Mouse (Mus musculus): ENCODE results near the gene Exoc7. TPM values are rescaled to one million over a fixed set of nuclear protein-coding genes. Genes with fewer than 3 reads are reported as not detected.

The Exoc7 gene
- polyA plus RNA-seq, 1 experiment from 2014 or later: 56.5 TPM

GRCm38 (mm10) chr11:116294319-116294718 lies 12.7 kb downstream of the Exoc7 start:
- Histone ChIP-seq H3K4me3 (replicated peaks; ENCODE audit: low read depth, low read length) (no peak overlapping the region), H3K27me3 (ENCODE audit: insufficient read depth, low read length) (no peaks in the 10 kb centered on the region), H3K4me1 (replicated peaks; ENCODE audit: insufficient read depth, low read length) (no peaks in the 10 kb centered on the region), H3K4me2 (ENCODE audit: low read length) (no peak overlapping the region), H3K9me3 (replicated peaks; ENCODE audit: low read length) (no peaks in the 10 kb centered on the region), H3K36me3 (ENCODE audit: insufficient read depth, low read length) (peaks cover 44% of the 10 kb centered on the region), H3K9ac (ENCODE audit: low read depth, low read length) (no peak overlapping the region), H3K27ac (no peak overlapping the region)
- ATAC-seq (replicated peaks; ENCODE audit: low FRiP score, low read depth) (peak; percentile 34), DNase-seq (ENCODE audit: low spot score) (peak; percentile 90)
- peak; percentile 85 for TF ChIP-seq CTCF (IDR thresholded peaks at IDR 0.05; ENCODE audit: low read depth)
- WGBS: 32% methylated on average over 5 of the region's 5 CpGs

GRCm38 (mm10) chr11:116293538-116294137 lies 13.4 kb downstream of the Exoc7 start:
- H3K27ac ChIP-seq: no peak overlapping the region
- ATAC-seq (replicated peaks; ENCODE audit: low FRiP score, low read depth) (no peak), DNase-seq (ENCODE audit: low spot score) (no peak)
- no peak for TF ChIP-seq CTCF (IDR thresholded peaks at IDR 0.05; ENCODE audit: low read depth)
- H3K4me1 ChIP-seq (replicated peaks; ENCODE audit: insufficient read depth, low read length): no peaks in the 10 kb centered on the region
- no peaks in the 10 kb centered on the region for H3K9me3 ChIP-seq (replicated peaks; ENCODE audit: low read length)
- peaks cover 45% of the 10 kb centered on the region for H3K36me3 ChIP-seq (ENCODE audit: insufficient read depth, low read length)
- H3K4me2 ChIP-seq (ENCODE audit: low read length): no peak overlapping the region
- H3K4me3 ChIP-seq (replicated peaks; ENCODE audit: low read depth, low read length): no peak overlapping the region
- no peak overlapping the region for H3K9ac ChIP-seq (ENCODE audit: low read depth, low read length)
- H3K27me3 ChIP-seq (ENCODE audit: insufficient read depth, low read length): no peaks in the 10 kb centered on the region
- WGBS: 83% methylated on average over 12 of the region's 12 CpGs

GRCm38 (mm10) chr11:116292401-116292800 lies 14.6 kb downstream of the Exoc7 start:
- Histone ChIP-seq H3K4me2 (ENCODE audit: low read length) (no peak overlapping the region), H3K9ac (ENCODE audit: low read depth, low read length) (no peak overlapping the region), H3K4me3 (replicated peaks; ENCODE audit: low read depth, low read length) (no peak overlapping the region), H3K4me1 (replicated peaks; ENCODE audit: insufficient read depth, low read length) (no peaks in the 10 kb centered on the region), H3K27me3 (ENCODE audit: insufficient read depth, low read length) (no peaks in the 10 kb centered on the region), H3K9me3 (replicated peaks; ENCODE audit: low read length) (no peaks in the 10 kb centered on the region), H3K36me3 (ENCODE audit: insufficient read depth, low read length) (peaks cover 46% of the 10 kb centered on the region), H3K27ac (no peak overlapping the region)
- ATAC-seq (replicated peaks; ENCODE audit: low FRiP score, low read depth) (no peak), DNase-seq (ENCODE audit: low spot score) (no peak)
- TF ChIP-seq CTCF (IDR thresholded peaks at IDR 0.05; ENCODE audit: low read depth): no peak
- WGBS: 89% methylated on average over 13 of the region's 13 CpGs

GRCm38 (mm10) chr11:116290556-116290955 lies 16.5 kb downstream of the Exoc7 start:
- no peak overlapping the region for H3K4me3 ChIP-seq (replicated peaks; ENCODE audit: low read depth, low read length)
- peaks cover 42% of the 10 kb centered on the region for H3K36me3 ChIP-seq (ENCODE audit: insufficient read depth, low read length)
- no peak for ATAC-seq (replicated peaks; ENCODE audit: low FRiP score, low read depth)
- H3K9ac ChIP-seq (ENCODE audit: low read depth, low read length): no peak overlapping the region
- H3K27me3 ChIP-seq (ENCODE audit: insufficient read depth, low read length): no peaks in the 10 kb centered on the region
- no peak for TF ChIP-seq CTCF (IDR thresholded peaks at IDR 0.05; ENCODE audit: low read depth)
- no peaks in the 10 kb centered on the region for H3K4me1 ChIP-seq (replicated peaks; ENCODE audit: insufficient read depth, low read length)
- WGBS: 62% methylated on average over 8 of the region's 8 CpGs
- no peak overlapping the region for H3K4me2 ChIP-seq (ENCODE audit: low read length)
- H3K9me3 ChIP-seq (replicated peaks; ENCODE audit: low read length): no peaks in the 10 kb centered on the region
- 0 out of 2 replicates have a peak overlapping the region, but pooled peaks have one; percentile 19 for H3K27ac ChIP-seq
- no peak for DNase-seq (ENCODE audit: low spot score)

- ATAC-seq (replicated peaks; ENCODE audit: low FRiP score, low read depth): no peak
- Histone ChIP-seq H3K27ac (no peak overlapping the region), H3K27me3 (ENCODE audit: insufficient read depth, low read length) (peaks cover 18% of the 10 kb centered on the region), H3K9ac (ENCODE audit: low read depth, low read length) (no peak overlapping the region), H3K4me1 (replicated peaks; ENCODE audit: insufficient read depth, low read length) (no peaks in the 10 kb centered on the region), H3K4me3 (replicated peaks; ENCODE audit: low read depth, low read length) (no peak overlapping the region), H3K36me3 (ENCODE audit: insufficient read depth, low read length) (peaks cover 32% of the 10 kb centered on the region), H3K4me2 (ENCODE audit: low read length) (no peak overlapping the region), H3K9me3 (replicated peaks; ENCODE audit: low read length) (no peaks in the 10 kb centered on the region)
- DNase-seq (ENCODE audit: low spot score): no peak
- 67% methylated on average over 5 of the region's 5 CpGs for WGBS
- TF ChIP-seq CTCF (IDR thresholded peaks at IDR 0.05; ENCODE audit: low read depth): no peak
These were observed 19.7 kb downstream of the Exoc7 start for GRCm38 (mm10) chr11:116287351-116287750.

GRCm38 (mm10) chr11:116285770-116286191 lies 21.3 kb downstream of the Exoc7 start:
- H3K36me3 ChIP-seq (ENCODE audit: insufficient read depth, low read length): peaks cover 25% of the 10 kb centered on the region; the same call in 1 of the 2 replicates
- WGBS: 30% methylated on average over 7 of the region's 7 CpGs
- no peaks in the 10 kb centered on the region for H3K9me3 ChIP-seq (replicated peaks; ENCODE audit: low read length)
- peak; percentile 38 for ATAC-seq (replicated peaks; ENCODE audit: low FRiP score, low read depth)
- H3K4me2 ChIP-seq (ENCODE audit: low read length): no peak overlapping the region
- H3K4me3 ChIP-seq (replicated peaks; ENCODE audit: low read depth, low read length): no peak overlapping the region
- no peak for TF ChIP-seq CTCF (IDR thresholded peaks at IDR 0.05; ENCODE audit: low read depth)
- 0 out of 2 replicates have a peak overlapping the region, but pooled peaks have one; percentile 13 for H3K27ac ChIP-seq
- H3K9ac ChIP-seq (ENCODE audit: low read depth, low read length): no peak overlapping the region
- H3K27me3 ChIP-seq (ENCODE audit: insufficient read depth, low read length): peaks cover 30% of the 10 kb centered on the region
- peak; percentile 83 for DNase-seq (ENCODE audit: low spot score)
- peaks cover 6% of the 10 kb centered on the region; the same call in 1 of the 2 replicates for H3K4me1 ChIP-seq (replicated peaks; ENCODE audit: insufficient read depth, low read length)

Measured in kidney, postnatal 0 days (tissue).